Mouse (Mus musculus) liver, embryonic 14.5 days (tissue): ENCODE data around the gene Ctla4.

Experiments used
- CTCF ChIP-seq: IDR thresholded peaks from 2 replicates; pipeline ENCODE4 v1.5.1; 2016; ENCODE audit warnings: antibody characterized with exemption, low read depth, control low read depth
- EP300 ChIP-seq: IDR thresholded peaks from 2 replicates; pipeline ENCODE4 v1.6.1; 2016; ENCODE audit warnings: antibody characterized with exemption, low read depth

GRCm38 (mm10) chr1:60853330-60853956, 33.4 kb upstream of the Ctla4 start:
- TF ChIP-seq EP300, result no peak
- no peak for TF ChIP-seq CTCF
